Mouse (Mus musculus) lung, embryonic 15.5 days (tissue): Measurements from ENCODE around the gene Fibcd1. TPM values are rescaled to one million over a fixed set of nuclear protein-coding genes. Genes with fewer than 3 reads are reported as not detected.

Experiments used
- ATAC-seq: fragments of 200-750 bp; cut with Nextera tagmentation; 2 replicates; pipeline ENCODE4 v1.8.0; 2017; ENCODE audit warnings: moderate number of reproducible peaks, borderline replicate concordance; ENCODE audit not compliant: low FRiP score, low TSS enrichment; ENCODE audit errors: extremely low read depth
- H3K27ac ChIP-seq: fragments of 300-500 bp; sonication (generic); 2 replicates; pipeline ENCODE4 v1.5.1; 2015; ENCODE audit warnings: moderate library complexity, mild to moderate bottlenecking, inconsistent platforms
- H3K27me3 ChIP-seq: fragments of 300-500 bp; sonication (generic); 2 replicates; pipeline ENCODE4 v1.6.1; 2015; ENCODE audit warnings: inconsistent platforms
- H3K36me3 ChIP-seq: fragments of 300-500 bp; sonication (generic); 2 replicates; pipeline ENCODE4 v1.6.1; 2015; ENCODE audit warnings: inconsistent platforms
- H3K4me1 ChIP-seq: fragments of 300-500 bp; sonication (generic); 2 replicates; pipeline ENCODE4 v1.6.1; 2015; ENCODE audit warnings: inconsistent platforms
- H3K4me2 ChIP-seq: fragments of 300-500 bp; sonication (generic); 2 replicates; pipeline ENCODE4 v1.6.1; 2015; ENCODE audit warnings: inconsistent platforms, mild to moderate bottlenecking, moderate library complexity
- H3K4me3 ChIP-seq: fragments of 300-500 bp; sonication (generic); 2 replicates; pipeline ENCODE4 v1.5.1; 2015; ENCODE audit warnings: mild to moderate bottlenecking, inconsistent platforms
- H3K9ac ChIP-seq: fragments of 300-500 bp; sonication (generic); 2 replicates; pipeline ENCODE4 v1.6.1; 2015; ENCODE audit warnings: inconsistent platforms
- H3K9me3 ChIP-seq: fragments of 300-500 bp; sonication (generic); 2 replicates; pipeline ENCODE4 v1.6.1; 2016; ENCODE audit warnings: inconsistent platforms
- WGBS: fragments of 180-500 bp; shearing (Covaris S2); methylation state at CpG from one replicate; pipeline ENCODE4 v1.1.7; 2015; 5-methylcytosine and 5-hydroxymethylcytosine counted together
- polyA plus RNA-seq: library from polyadenylated mRNA; unstranded; fragments of >200 nt; fragmentation: Nextera tagmentation; extraction: Ambion mirVana; gene quantifications from 2 replicates; pipeline ENCODE4 v1.2.1, GENCODE M21; 2015

Gene Fibcd1
- polyA plus RNA-seq, 1 experiment from 2014 or later = not detected

DNA sequence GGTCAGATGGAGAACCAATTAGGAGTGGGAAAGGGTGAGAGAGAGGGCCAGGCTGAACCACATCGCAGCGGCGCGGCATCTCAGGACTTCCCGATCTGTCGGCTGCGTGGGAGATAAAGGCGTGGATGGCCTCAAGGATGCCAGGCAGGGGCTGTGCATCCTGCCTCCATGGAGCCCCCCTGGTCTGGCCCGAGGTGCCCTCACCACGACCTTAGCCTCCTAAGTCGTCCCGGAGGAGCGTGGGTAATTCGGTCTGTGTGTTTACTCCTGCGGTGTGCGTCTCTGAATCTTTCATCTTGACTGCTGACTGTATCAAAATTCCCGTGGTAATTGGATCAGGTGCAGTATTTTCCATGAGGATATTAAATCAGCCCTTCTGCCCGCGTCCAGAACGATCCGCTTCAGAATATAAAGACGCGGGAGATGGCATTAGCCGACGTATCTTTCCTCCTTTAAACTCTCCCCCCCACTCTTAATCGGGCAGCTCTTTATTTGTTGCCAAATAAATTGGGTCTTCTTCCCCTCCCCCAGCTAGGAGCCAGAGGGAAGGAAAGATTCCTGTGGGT, 28.6 kb upstream of the Fibcd1 start:
- WGBS = 71% methylated on average over 26 of the region's 26 CpGs

DNA sequence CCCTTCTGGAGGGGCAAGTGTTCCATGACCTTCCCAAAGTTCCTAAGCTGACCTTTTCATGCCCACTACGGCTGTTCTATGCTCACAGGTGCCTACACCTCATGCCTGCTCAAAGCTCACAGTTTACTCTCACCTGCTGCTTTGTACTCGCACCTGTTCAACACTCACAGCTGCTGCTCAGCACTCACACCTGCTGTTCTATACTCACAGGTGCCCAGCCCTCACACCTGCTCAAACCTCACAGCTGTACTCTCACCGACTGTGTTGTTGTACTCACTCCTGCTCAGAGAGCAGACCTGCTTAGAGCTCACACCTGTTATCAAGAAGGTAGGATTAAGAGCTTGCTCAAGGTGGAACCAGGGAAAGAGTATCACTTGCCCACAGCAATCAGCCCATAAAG, 24.9 kb upstream of the Fibcd1 start:
- Histone ChIP-seq H3K4me1 (no peaks in the 10 kb centered on the region), H3K4me3 (no peak overlapping the region), H3K9ac (no peak overlapping the region), H3K36me3 (no peaks in the 10 kb centered on the region), H3K27ac (no peak overlapping the region), H3K4me2 (no peak overlapping the region), H3K27me3 (peaks cover 22% of the 10 kb centered on the region), H3K9me3 (no peaks in the 10 kb centered on the region)
- 50% methylated on average over 3 of the region's 3 CpGs for WGBS
- ATAC-seq = no peak

More for the DNA sequence above, 28.6 kb upstream of the Fibcd1 start:
- Histone ChIP-seq H3K9ac (no peak overlapping the region), H3K9me3 (no peaks in the 10 kb centered on the region), H3K4me3 (no peak overlapping the region), H3K36me3 (no peaks in the 10 kb centered on the region), H3K27ac (no peak overlapping the region), H3K4me2 (no peak overlapping the region), H3K27me3 (peaks cover 55% of the 10 kb centered on the region), H3K4me1 (no peaks in the 10 kb centered on the region)
- ATAC-seq = no peak

DNA sequence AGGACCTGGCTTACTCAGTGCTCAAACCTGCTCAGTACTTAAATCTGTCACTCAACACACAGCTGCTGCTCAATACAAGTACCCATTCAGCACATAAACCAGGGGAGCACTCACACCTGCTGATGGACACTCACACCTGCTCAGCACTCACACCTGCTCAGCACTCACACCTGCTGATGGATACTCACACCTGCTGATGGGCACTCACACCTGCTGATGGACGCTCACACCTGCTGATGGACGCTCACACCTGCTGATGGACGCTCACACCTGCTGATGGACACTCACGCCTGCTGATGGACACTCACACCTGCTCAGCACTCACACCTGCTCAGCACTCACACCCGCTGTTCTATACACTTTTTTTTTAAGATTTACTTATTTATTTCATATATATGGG, 23.9 kb upstream of the Fibcd1 start:
- H3K9ac ChIP-seq = no peak overlapping the region
- WGBS = 92% methylated on average over 5 of the region's 5 CpGs
- no peaks in the 10 kb centered on the region for H3K4me1 ChIP-seq
- no peak for ATAC-seq
- H3K27me3 ChIP-seq = peaks cover 14% of the 10 kb centered on the region
- no peak overlapping the region for H3K4me2 ChIP-seq
- H3K36me3 ChIP-seq = no peaks in the 10 kb centered on the region
- no peak overlapping the region for H3K4me3 ChIP-seq
- no peak overlapping the region for H3K27ac ChIP-seq
- no peaks in the 10 kb centered on the region for H3K9me3 ChIP-seq

DNA sequence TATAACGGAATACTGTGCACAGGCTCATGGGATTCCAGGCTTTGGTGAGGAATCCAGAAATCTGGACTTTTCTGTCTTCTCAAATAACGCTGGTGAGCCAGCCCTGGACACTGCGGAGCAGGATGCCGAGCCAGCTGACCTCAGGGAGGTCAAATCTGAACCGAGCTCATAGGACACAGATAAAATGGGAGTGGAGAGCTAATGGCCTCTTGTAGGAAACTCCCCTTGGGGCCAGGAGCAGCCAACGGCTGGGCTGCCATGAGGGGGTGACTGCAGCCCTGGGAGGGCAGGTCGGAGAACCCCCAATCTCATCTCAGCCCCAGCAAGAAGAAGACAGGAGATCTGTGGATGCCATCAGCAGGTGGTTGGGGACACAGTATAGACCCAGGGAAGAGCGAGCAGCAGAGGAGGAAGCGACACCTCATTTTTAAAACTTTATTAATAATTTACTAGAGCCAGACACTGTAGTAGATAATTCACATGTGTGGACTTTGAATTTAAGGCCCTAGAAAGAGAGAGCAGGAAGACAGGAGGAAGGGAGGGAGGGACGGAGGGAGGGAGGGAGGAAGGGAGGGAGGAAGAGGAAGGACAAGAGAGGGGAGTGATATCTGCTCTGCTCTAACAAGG, 22.8 kb upstream of the Fibcd1 start:
- Histone ChIP-seq H3K27me3 (0 out of 2 replicates have a peak, but pooled peaks cover 4% of the 10 kb centered on the region), H3K4me1 (no peaks in the 10 kb centered on the region), H3K4me3 (no peak overlapping the region), H3K27ac (no peak overlapping the region), H3K9me3 (no peaks in the 10 kb centered on the region), H3K4me2 (no peak overlapping the region), H3K9ac (no peak overlapping the region), H3K36me3 (no peaks in the 10 kb centered on the region)
- WGBS = 45% methylated on average over 10 of the region's 10 CpGs
- ATAC-seq = no peak

DNA sequence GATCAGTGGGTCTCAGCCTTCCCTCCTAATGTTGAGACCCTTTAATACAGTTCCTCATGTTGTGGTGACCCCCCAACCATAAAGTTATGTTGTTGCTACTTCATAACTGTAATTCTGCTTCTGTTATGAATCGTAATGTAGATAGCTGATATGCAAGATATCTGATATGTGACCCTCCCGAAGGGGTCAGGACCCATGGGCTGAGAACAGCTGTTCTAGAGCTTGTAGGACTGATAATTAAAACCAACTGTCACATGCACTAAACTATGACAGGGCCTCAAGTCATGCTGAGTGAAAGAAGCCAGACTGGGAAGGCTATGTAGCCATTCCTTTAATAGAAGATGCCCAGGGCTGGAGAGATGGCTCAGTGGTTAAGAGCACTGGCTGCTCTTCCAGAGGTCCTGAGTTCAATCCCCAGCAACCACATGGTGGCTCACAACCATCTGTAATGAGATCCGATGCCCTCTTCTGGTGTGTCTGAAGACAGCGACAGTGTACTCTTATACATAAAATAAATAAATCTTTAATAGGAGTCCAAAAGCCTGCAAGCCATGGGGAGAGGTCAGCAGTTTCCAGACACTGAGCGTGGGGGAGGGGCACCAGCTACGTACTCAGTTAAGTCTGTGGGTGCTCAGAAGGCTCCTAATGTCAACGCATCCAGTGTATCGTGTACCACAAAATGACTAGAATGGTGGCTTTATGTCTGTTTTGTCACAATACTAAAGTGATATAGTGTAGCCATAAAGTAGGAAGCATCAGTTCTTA, 22.1 kb upstream of the Fibcd1 start:
- Histone ChIP-seq H3K4me1 (no peaks in the 10 kb centered on the region), H3K4me2 (no peak overlapping the region), H3K9ac (no peak overlapping the region), H3K9me3 (no peaks in the 10 kb centered on the region), H3K27ac (no peak overlapping the region), H3K36me3 (no peaks in the 10 kb centered on the region), H3K27me3 (no peaks in the 10 kb centered on the region), H3K4me3 (no peak overlapping the region)
- ATAC-seq = no peak
- 76% methylated on average over 8 of the region's 8 CpGs for WGBS

DNA sequence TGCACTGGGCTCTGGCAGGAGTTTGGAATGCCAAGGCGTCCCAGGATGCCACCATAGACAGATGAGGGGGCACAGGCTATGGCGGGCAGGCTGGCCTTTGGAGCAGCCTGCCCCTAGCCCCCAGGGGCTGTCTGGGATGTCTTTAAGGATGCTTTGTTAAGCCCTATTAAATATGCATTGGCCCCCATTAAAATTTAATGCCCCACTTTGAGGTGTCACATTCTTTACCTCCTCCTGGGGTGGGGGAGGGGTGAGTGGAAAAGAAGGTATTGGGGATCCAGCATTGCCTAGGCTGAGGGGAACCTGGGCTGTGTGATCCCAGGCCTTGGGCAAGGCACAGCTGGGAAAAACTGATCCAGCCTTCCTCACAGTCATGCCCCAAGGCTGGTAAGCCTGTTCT, 20.0 kb upstream of the Fibcd1 start:
- Histone ChIP-seq H3K36me3 (no peaks in the 10 kb centered on the region), H3K4me3 (no peak overlapping the region), H3K4me2 (no peak overlapping the region), H3K27ac (no peak overlapping the region), H3K9me3 (no peaks in the 10 kb centered on the region), H3K9ac (no peak overlapping the region), H3K4me1 (no peaks in the 10 kb centered on the region), H3K27me3 (no peaks in the 10 kb centered on the region)
- WGBS = 56% methylated on average over 2 of the region's 2 CpGs
- ATAC-seq = no peak

DNA sequence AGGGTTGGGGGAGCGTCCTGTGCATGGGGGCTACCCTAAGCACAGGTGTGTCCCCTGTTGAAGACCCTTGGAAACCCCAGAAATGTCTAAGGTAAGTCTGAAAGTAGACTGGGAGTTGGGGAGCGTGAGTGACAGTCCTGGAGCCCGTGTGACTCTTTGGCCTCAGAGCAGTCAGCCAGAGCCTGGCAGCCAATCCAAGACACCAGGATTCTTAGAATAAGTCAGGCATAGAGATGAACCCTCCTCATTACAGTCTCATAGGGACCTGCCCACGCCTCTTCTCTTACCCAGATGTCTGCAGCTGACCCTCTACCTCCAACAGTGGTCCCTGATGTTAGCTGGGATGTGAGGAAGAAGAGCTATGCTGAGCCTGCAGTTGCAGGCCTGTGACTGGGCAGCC, 19.5 kb upstream of the Fibcd1 start:
- H3K4me2 ChIP-seq = no peak overlapping the region
- H3K27me3 ChIP-seq = no peaks in the 10 kb centered on the region
- H3K9ac ChIP-seq = no peak overlapping the region
- H3K27ac ChIP-seq = no peak overlapping the region
- no peaks in the 10 kb centered on the region for H3K9me3 ChIP-seq
- H3K36me3 ChIP-seq = no peaks in the 10 kb centered on the region
- ATAC-seq = no peak
- H3K4me1 ChIP-seq = no peaks in the 10 kb centered on the region
- H3K4me3 ChIP-seq = no peak overlapping the region
- 59% methylated on average over 4 of the region's 4 CpGs for WGBS

DNA sequence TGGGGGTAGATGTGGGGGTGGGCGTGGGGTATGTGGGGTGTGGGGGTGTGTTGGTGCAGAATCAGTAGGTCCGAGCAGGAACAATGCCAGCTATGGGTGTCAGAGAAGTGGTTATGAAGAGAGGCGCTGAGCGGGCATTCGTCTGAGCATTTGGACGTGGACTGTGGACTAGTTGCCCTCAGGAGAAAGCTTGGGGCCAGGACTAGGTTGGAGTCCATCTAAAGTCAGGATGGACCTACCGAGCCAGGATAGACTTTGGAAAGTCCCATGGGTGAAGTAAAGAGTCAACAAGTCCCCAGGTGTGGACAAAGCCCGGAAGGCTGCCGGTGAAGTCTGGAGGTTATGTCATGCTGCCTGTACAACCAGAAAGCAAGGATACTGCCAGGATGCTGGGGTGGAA, 19.1 kb upstream of the Fibcd1 start:
- Histone ChIP-seq H3K27ac (no peak overlapping the region), H3K4me1 (no peaks in the 10 kb centered on the region), H3K9ac (no peak overlapping the region), H3K36me3 (no peaks in the 10 kb centered on the region), H3K9me3 (no peaks in the 10 kb centered on the region), H3K4me3 (no peak overlapping the region), H3K4me2 (no peak overlapping the region), H3K27me3 (peaks cover 2% of the 10 kb centered on the region; the same call in 1 of the 2 replicates)
- ATAC-seq = no peak
- 82% methylated on average over 9 of the region's 9 CpGs for WGBS

DNA sequence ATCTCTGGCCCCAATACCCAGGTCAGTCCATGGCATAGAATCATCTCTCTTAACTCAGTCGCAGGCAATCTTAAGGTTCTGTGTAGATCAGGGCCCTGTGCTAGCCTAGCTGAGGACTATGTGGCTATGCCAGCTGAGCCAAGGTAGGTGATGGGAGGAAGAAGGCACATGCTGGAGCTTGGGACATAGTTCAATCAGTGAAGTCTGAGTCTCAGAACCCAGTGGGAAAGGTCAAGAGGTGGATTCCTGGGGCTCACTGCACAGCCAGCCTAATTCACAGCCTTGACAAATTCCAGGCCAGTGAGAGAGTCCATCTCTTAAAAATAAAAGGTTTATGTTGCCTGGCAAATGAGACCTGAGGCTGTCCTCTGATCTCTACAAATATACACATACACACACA, 18.0 kb upstream of the Fibcd1 start:
- peaks cover 9% of the 10 kb centered on the region; the same call in 1 of the 2 replicates for H3K27me3 ChIP-seq
- H3K9ac ChIP-seq = no peak overlapping the region
- H3K4me1 ChIP-seq = no peaks in the 10 kb centered on the region
- WGBS = 81% methylated on average over 1 of the region's 1 CpGs
- no peak for ATAC-seq
- H3K27ac ChIP-seq = no peak overlapping the region
- no peak overlapping the region for H3K4me2 ChIP-seq
- H3K9me3 ChIP-seq = no peaks in the 10 kb centered on the region
- H3K36me3 ChIP-seq = no peaks in the 10 kb centered on the region
- H3K4me3 ChIP-seq = no peak overlapping the region

DNA sequence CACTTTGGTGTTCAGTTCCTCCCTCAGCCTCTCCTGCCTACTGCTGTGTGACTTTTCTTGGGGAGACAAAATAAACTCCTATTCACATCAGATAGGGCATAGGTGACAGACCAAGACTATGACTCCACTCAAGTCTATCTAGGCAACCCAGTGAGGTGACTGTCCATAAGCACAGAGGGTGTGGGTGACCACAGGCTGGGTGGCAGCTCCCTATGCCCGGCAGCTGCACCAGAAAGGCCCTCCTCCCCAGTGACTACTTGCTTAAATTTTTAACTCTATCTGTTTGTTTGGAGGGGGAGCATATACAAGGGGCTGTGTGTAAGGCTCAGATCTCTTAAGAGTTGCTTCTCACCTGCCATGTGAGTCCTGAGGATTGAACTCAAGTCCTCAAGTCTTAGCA, 17.1 kb upstream of the Fibcd1 start:
- Histone ChIP-seq H3K4me2 (no peak overlapping the region), H3K27me3 (peaks cover 14% of the 10 kb centered on the region; the same call in 1 of the 2 replicates), H3K9ac (no peak overlapping the region), H3K9me3 (no peaks in the 10 kb centered on the region), H3K27ac (no peak overlapping the region), H3K4me1 (no peaks in the 10 kb centered on the region), H3K36me3 (no peaks in the 10 kb centered on the region), H3K4me3 (no peak overlapping the region)
- ATAC-seq = no peak
- WGBS = 48% methylated on average over 1 of the region's 1 CpGs

DNA sequence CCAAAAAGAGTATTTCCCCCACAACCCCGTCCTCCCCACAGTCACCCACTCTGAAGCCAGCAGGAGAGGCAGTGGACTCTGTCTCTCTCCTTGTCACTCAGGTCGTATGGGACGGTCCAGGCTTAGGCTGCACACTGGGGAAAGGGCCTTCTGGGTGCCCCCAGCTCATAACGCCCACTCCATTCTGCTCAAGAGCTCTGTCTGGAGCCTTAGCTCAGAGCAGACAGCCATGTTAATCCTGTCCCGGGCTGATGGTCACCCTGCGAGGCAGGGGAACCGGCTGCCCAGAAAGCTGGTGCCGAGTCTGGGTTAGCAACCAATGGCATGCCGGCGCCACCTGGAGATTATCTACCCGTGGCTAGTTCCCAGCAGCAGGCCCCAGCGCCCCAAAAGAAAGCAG, 12.7 kb upstream of the Fibcd1 start:
- no peaks in the 10 kb centered on the region for H3K9me3 ChIP-seq
- peaks cover 19% of the 10 kb centered on the region for H3K4me1 ChIP-seq
- no peak for ATAC-seq
- no peak overlapping the region for H3K4me2 ChIP-seq
- peaks cover 14% of the 10 kb centered on the region; the same call in 1 of the 2 replicates for H3K27me3 ChIP-seq
- H3K4me3 ChIP-seq = no peak overlapping the region
- H3K9ac ChIP-seq = no peak overlapping the region
- H3K27ac ChIP-seq = no peak overlapping the region
- WGBS = 32% methylated on average over 12 of the region's 12 CpGs
- H3K36me3 ChIP-seq = no peaks in the 10 kb centered on the region

DNA sequence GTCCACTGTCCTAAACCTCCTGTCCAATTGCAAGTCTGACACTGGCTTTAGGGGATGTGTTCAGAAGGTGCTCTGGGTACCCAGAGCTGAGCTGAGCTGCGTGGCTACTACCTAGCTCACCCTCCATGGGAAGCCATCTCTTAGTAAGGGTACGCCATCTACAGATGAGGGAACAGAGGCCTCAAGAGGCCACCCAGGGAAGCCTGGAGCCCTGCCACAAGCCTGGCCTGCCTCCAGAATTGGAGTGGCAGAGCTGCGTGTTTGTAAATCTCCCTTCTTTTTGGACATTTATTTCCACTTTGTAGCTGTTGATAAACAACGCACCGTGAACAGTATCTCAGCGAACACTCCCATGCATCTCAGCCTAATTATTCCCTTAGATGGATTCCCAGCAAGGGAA, 11.4 kb upstream of the Fibcd1 start:
- H3K4me1 ChIP-seq = peaks cover 19% of the 10 kb centered on the region
- H3K27ac ChIP-seq = no peak overlapping the region
- ATAC-seq = no peak
- WGBS = 53% methylated on average over 6 of the region's 6 CpGs
- no peaks in the 10 kb centered on the region for H3K9me3 ChIP-seq
- H3K4me3 ChIP-seq = no peak overlapping the region
- peaks cover 14% of the 10 kb centered on the region; the same call in 1 of the 2 replicates for H3K27me3 ChIP-seq
- no peaks in the 10 kb centered on the region for H3K36me3 ChIP-seq
- no peak overlapping the region for H3K4me2 ChIP-seq
- no peak overlapping the region for H3K9ac ChIP-seq
